Mouse (Mus musculus): ENCODE data around the gene Glrb.

GRCm38 (mm10) chr3:80823975-80824374 is 89.5 kb downstream of the Glrb start:
- no peak for TF ChIP-seq CTCF (IDR thresholded peaks at IDR 0.05; ENCODE audit: borderline replicate concordance, control insufficient read depth, extremely low read depth, insufficient read depth, low read length, poor library complexity)
- no peak for TF ChIP-seq POLR2A (IDR thresholded peaks at IDR 0.05; ENCODE audit: control insufficient read depth, extremely low read depth, insufficient read depth, low read length, poor library complexity)
